Mouse (Mus musculus) left cerebral cortex, postnatal 14 days (tissue): ENCODE measurements at regions not wholly inside any gene's neighbourhood (a gene's known extent, or its start where the extent isn't known, plus 50 kb on each side); places are given as distances from the start of the nearest gene placed in this dataset.

Experiments used
- DNase-seq, 2 experiments: peaks; one replicate each; pipeline ENCODE4 v3.0.0; 2021 to 2022; ENCODE audit warnings: low spot score in 2 of 2, mixed read lengths in 1 of 2
- intact Hi-C: fragments of 180-260 bp; cut with DNase I; formaldehyde crosslinking; loops from one replicate; pipeline ENCODE4 v1.15.1; 2025

DNA sequence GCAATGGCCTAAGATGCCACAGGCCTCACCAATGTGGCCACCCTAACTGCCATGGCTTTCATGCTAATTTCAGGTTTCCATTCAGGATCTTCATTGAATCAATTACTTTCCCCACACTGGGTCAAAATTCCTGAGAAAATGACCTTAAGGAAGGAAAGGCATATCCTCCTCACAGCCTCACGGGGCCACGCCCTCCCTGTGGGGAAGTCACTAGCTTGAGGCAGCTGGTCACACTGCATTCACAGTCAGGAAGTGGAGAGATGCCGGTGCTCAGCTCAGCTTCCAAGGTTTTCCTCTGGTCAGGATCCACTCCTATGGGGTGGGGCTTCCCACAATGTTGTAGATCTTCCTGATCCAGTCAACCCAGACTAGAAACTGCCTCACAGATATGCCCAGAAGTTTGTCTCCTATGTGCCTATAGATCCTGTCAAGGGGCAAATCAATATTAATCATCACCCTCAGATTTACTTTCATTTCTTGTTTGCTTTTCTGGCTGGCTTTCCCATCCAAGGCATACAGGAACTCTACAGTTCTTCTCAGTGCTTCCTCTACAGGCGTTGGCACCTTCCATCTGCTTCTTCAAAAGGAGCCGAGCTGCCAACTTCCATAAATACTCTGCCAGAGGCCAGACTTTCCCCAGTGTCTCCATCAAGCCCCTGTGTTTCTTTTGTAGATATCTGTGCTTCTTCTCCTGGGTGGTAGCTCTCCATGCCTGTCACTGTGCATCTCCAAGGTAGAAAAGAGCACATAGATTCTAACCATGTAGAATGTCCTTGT is 273.2 kb upstream of the Thsd7b start:
- intact Hi-C loops, result loop anchor here (5.0 kb wide), 1 partner anchor 123 kb away; no protein-coding TSS in a partner anchor
- peak; percentile 16 to 28 for DNase-seq

DNA sequence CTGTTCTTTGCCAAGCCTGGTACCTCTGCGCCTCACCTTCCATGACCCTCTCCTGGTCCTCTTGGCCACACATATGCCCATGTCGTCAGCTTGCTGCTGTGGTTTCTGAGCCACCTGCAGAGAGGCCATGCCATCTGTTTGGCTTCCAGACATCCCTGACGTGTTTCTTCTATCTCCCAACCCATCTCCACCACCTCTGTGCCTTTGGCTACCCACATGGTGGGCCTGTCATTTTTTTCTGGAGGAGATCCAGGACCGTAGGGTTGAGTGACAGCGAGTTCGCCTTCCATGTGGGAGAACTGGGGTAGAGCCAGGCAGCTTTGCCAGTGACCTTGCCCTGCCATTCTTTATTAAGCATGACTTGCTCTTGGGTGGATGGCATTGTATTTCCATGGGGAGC is 278.4 kb upstream of the Thsd7b start:
- no peak for DNase-seq
- intact Hi-C loops, result no loop called here

DNA sequence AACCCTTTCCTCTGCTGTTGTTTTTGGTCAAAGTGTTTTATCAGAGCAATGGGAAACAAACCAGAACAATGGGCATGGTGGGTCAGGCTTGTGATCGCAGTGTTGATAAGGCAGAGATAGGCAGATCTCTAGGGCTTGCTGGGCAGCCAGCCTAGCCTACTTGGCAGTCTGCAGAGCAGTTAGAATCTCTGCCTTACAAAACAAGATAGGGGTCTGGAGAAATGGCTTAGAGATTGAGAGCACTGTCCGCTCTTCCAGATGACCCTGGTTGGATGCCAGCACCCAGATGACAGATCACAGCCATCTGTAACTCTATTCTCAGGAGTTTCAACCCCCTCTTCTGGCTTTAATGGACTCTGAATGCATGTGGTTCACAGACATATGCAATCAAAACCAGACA is 289.7 kb upstream of the Thsd7b start:
- intact Hi-C loops, result no loop called here
- DNase-seq, result no peak

DNA sequence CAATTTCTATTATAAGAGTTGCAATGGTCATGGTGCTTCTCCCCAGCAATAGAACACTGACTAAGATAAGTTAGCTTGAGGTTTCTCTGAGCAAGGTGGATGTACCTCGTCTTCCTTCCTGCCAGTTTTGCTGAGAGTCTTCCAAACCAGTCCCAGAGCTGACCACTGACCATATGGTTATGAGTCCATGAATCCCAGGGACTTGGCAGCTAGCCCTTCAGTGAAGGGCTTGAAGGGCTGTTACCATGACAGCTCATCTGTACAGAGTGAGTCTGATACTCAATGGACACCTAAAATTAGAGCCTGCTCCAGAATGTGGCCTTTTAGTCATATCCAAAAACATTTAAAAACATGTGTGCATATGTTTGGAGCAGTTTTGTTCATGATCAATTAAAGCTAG is 297.5 kb upstream of the Thsd7b start:
- intact Hi-C loops, result no loop called here
- DNase-seq, result no peak

DNA sequence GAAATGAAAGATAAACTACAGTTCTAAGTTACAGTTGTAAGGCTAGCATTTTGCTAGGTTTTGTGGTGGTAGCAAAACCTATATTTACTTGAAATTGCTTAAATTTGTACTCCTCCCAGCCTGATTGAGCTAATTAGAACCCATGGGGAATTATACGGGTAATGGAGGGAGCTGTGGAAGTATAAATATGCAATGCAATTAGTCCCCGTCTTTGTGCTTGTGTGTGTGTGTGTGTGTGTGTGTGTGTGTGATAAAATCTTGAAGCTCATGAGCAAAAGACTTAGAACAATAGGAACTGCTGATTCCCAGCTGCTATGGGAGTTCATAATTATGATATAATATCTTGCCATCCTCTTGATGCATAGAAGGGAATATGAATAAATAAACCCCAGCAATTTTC is 321.7 kb upstream of the Thsd7b start:
- intact Hi-C loops, result no loop called here
- DNase-seq, result no peak

DNA sequence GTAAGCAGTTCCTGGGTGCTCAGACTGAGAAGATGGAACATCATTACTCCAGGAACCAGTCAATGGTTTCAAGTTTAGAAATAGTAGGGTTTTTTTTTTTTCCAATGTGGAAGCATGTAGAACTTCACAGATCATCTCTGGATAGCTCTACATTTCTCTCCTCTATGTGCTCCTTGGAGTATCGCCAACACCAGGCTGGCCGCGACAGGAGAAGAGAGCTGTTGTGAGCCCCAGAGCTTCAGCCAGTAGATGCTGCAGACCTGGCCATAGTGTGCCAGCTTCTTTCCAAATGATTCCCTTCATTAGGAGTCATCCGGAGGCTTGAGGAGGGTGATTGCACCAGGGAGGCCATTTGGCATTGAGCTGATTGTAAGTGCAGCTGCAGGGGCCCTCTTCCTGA is 322.6 kb upstream of the Thsd7b start:
- intact Hi-C loops, result no loop called here
- DNase-seq, result no peak

DNA sequence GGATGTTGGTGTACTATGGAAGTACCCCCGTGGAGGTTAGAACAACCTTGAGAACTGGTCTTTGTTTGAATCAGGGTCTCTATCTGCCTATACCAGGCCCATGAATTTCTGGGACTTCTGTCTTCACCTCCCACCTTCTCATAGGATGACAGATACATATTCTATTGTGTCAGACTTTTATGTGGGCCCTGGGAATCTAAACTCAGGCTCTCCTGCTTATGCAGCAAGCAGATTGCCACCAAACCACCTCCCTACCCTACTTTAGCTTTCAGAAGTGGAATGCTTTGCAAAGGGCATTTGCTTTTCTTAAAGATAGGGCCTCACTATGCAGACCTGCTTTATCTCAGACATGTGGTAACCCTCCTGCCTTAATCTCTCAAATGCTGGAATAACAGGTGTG is 322.7 kb upstream of the Cxcr4 start:
- no peak for DNase-seq
- intact Hi-C loops, result no loop called here

DNA sequence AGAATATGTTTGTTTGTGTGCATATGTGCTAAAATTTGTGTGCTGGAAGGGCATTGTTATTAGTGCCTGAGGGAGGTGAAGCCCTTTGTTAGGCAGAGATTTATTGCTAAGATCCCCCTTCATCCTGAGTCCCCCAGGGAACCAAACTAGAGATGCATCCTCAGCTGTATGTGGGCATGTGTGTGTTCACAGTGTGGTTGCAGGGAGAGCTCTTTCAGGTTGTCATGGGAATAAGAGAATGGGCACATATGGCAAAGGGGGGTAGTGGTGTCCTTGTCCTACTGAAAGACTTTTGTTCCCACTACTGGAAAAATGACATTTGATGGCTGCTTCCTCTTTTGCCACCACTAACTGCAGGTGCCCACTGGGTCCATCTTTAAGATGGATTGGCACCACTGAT is 320.4 kb upstream of the Cxcr4 start:
- peak in 1 of 2 experiments; percentile 67 for DNase-seq
- intact Hi-C loops, result no loop called here

DNA sequence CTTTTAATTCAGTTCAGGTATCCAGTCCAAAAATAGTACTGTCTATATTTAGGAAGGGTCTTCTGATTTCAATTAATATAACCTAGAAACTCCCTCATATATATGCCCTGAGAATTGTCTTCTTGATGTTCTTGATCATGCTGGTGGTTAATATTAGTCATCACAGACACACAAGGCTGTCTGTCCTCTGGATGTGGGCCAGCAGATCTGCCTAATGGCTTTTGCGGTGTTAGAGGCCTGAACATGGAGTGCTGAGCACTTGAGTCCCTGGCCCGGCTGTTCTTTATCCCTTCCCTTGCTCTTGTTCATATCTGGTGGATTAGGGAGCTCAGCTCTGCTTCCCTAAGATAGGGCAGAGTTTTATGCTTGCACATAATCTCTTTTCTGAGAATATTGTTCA is 315.5 kb upstream of the Cxcr4 start:
- intact Hi-C loops, result no loop called here
- no peak for DNase-seq

DNA sequence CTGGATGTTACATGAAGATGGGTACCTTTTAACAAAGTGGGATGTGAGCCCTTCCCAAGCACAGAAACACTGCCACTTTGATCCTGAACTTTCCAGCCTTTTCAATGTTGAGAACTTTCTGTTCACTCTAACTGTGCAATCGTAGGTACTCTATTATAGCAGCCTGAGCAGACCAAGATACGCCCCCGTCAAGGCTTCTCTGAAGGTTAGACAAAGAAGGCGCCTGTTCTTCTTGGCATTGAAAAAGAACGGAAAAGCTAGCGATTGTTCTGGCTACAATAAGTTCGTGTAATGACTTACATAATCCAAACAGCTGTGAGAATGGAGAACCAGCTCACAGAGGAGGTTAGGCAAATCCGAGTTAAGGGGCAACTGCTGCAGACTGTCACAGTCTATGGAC is 305.9 kb upstream of the Cxcr4 start:
- peak; percentile 11 to 41 for DNase-seq
- intact Hi-C loops, result no loop called here

DNA sequence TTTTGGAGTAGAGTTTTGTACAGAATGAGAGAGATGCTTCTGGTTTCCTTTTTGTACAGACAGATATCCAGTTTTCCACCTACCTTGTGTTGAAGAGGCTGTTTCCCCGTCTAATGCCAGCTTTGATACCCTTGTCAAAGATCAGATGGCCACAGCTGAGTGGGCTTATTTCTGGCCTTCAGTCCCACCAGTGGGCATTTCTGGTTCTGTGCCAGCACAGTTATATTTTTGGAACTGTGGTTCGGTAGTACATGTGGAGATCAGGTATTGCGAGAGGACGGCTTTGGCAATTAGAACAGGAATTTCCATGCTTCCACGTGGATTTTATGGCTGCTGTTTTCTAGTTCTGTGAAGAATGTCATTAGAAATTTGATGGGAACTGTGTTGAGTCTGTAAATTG is 302.5 kb upstream of the Cxcr4 start:
- intact Hi-C loops, result no loop called here
- no peak for DNase-seq

DNA sequence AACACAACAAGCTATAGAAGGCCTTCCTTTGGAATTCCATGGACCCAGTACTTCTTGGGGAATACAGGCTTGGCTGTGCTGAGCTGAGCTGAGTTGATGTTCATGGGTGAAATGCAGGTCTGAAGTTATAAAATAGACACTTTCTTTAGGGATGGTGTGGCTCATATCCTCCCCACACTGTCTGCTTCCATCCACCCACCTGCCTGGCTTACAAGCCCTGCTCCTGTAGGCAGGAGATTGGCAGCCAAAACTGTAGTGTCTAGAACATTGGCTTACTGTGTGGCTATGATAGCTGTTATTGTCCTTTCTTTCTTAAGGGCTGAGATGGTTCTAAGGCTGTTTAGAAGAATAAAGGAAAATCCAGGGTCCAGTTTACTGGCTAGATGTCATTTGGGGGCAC is 286.2 kb upstream of the Cxcr4 start:
- DNase-seq, result peak; percentile 14 to 23
- intact Hi-C loops, result loop anchor here (5.0 to 10.0 kb wide), 3 partner anchors 124 to 1477 kb away; no protein-coding TSS in a partner anchor

DNA sequence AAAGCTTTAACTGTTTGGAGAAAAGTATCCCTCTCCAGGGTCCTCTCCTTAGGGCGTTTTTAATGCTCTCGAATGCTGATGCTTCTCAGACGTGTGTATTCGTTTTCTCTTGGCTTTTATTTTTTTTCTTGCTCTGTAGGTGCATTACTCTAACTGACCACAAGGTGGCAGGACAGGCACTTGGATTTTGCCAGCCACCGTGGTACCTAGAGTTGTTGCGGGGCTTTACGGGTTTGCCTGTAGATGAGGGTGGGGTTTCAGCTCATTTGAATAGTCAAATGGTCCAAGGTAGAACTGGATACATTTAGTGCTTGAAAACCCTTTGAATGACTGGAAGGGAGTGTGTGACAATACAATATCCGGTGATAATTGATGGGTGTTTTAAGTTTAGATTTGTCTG is 283.2 kb upstream of the Cxcr4 start:
- DNase-seq, result peak; percentile 48 to 74
- intact Hi-C loops, result loop anchor here (2.0 to 10.0 kb wide), 5 partner anchors 127 to 1480 kb away; no protein-coding TSS in a partner anchor

DNA sequence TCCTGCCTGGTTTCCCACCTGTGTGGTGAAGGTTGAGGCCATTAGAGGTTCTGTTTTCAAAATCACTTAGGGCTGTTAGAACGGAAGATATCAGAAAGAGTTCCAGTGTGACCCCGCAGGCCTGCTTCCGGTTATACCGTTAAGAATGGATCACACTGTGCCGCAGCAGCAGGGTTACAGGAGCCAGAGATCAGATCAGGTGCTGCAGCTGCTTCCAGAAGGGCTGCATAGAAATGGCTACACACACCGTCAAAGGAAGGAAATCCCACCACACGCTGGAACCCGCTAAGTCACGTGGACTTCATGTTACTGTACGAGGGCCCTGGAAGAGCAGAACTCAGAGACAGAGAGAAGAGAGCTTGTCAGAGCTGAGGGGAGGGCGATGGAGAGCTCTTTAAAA is 282.1 kb upstream of the Cxcr4 start:
- DNase-seq, result no peak
- intact Hi-C loops, result loop anchor here (2.0 to 10.0 kb wide), 4 partner anchors 205 to 1481 kb away; no protein-coding TSS in a partner anchor

DNA sequence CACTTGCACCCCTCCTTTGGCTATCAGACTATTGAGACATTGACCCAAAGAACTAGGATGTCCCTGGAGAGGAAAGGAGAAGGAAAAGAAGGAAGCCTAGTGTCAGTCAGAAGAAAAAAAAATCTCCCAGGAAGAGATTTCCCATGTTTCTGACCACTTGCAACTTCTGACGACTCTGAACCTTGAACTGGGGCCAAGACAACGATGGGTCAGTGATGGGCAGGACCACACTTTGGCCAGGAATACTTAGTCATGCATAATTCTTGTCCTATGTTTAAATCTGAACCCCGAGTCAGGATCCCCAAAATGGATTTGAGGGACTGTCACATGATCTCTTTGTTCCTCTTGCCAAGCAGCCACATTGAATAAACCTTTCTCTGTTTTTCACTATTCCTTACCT is 276.7 kb upstream of the Cxcr4 start:
- intact Hi-C loops, result no loop called here
- DNase-seq, result no peak

DNA sequence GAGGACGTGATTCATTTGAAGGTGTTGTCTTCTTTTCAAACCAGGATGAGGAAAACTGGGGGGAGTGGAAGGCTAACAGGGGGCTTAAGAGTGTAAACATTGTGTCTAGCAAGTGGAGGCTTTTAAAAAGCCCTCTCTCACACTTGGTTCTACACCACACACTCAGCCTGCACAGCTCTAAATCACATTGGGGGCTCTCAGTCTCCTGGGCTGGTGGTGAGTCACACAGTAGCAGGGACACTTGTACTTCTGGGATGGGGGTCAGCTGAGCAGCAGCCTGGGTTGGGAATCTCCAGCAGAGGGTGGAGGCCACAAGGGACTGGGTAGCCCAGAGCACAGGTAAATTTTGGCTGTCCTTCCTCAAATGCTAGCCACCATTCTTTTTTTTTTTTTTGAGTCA is 268.4 kb upstream of the Cxcr4 start:
- intact Hi-C loops, result no loop called here
- DNase-seq, result no peak

DNA sequence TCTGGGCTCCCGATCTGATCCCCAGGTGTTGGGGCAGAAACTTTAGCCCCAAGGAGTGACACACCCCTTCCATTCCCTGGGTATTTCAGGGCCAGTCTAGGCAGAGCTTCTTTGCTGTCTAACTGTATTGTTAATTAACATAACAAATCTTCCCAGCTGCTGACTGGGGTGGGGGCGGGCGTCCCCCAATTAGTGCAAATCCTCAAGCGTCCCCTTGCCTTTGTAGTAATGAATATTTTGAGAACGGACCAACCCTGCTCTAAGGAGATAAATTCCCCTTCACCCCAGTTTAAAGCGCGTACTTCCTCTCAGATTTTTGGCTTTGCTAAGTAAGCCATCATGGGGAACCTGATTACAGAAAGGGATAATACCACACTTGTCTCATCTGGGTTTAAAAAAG is 268.0 kb upstream of the Cxcr4 start:
- DNase-seq, result no peak
- intact Hi-C loops, result no loop called here

DNA sequence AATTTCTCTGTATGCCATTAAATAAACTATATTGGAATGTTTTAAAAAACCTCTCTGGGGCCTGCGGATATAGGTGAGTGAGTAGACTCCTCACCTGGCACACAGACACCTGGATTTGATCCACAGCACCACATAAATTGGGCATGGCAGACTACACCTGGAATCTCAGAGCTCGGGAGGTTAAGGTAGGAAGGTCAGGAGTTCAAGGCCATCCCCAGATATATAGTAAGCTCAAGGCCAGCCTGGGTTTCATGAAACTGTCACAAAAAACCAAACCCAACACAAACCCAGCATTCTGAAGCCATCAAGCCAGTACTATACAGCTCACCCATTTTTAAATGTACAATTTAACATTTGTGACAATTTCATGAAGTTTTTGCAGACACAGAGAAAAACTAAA is 266.6 kb upstream of the Cxcr4 start:
- intact Hi-C loops, result no loop called here
- DNase-seq, result no peak

DNA sequence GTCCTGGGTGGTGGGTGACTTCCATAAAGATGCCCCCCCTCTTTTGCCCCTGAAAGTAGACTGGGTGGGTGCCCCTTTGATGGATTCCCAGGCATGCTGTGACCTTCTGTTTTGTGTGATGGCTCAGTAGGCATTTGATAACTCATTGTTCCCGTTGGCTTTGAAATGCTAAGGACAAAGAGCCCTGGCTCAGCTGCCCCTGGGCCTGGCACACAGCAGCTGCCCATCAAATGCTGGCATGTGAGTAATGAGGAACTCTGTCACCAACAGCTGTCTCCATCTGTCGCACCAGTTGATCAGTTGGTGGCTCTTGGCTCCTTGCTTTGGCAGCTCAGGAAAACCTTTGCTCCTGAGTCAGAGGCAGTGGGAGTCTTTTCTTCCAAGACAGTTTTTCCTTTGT is 264.8 kb upstream of the Cxcr4 start:
- intact Hi-C loops, result no loop called here
- DNase-seq, result no peak

DNA sequence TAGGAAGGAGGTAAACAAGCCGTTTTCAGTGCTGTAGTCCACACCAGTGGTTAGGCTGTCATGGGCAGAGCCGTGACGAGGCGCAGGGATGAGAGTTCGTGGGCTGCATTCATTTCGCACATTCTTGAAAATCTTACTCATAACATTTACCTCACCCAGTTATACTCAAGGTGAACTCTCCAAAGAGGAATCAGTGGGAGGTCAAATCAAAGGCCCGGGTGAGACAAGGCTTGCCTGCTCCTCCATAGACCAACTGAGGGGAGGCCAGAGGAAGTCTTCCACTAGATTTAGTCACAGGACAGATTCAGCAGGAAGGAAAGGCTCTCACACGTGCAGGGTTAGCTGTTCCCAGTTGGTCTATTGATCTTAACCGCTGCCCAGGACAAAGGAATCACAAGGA is 262.6 kb upstream of the Cxcr4 start:
- DNase-seq, result no peak
- intact Hi-C loops, result no loop called here

DNA sequence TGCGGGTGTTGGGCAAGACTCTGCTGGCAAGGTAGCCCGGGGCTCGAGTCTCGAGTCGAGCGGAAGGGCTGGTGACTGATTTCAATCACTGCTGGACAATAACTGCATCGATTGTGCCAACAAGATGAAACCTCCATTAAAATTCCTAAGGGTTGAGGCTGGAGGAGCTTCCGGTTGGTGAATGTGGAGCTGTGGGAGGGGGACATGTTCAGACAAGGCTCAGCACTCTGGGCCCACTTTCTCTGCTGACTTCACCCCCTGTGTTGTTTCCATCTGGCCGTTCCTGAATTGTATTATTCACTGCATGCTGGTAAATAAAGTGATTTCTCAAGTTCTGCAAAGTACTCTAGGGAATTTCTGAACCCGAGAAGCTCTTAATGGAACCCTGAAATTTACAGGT is 261.2 kb upstream of the Cxcr4 start:
- intact Hi-C loops, result no loop called here
- DNase-seq, result no peak

DNA sequence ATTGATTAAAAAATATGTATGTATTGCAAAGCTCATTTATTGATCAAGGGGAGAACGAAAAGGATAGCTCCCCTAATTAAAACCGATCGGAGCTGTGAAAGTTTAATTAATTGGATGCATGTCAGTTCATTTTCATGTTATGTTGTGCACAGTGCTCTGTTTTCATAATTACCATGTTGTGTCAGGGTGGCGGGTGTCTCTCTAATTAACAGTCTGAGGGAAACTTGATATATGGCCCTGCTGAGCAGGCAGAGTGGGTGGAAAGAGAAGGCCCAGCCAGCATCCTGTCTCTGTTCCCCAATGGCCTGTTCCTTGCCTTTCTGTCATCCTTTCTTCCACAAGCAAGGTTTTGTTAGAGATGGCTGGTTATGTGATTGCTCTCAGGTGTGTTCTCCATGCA is 245.3 kb upstream of the Cxcr4 start:
- no peak for DNase-seq
- intact Hi-C loops, result loop anchor here (10.0 kb wide), 1 partner anchor 553 kb away; no protein-coding TSS in a partner anchor
